Mouse (Mus musculus): Measurements from ENCODE around the gene Gm49358.

Gm49358 gene

GRCm38 (mm10) chr10:86872591-86872990 lies 108.8 kb downstream of the Gm49358 start:
- DNase-seq (ENCODE audit: low read depth, low spot score), result peak; percentile 24

GRCm38 (mm10) chr10:86878721-86879120 lies 114.9 kb downstream of the Gm49358 start:
- DNase-seq (ENCODE audit: low read depth, low spot score), result no peak

- peak; percentile 52 for DNase-seq (ENCODE audit: low read depth, low spot score)
These were observed 116.5 kb downstream of the Gm49358 start for GRCm38 (mm10) chr10:86880071-86880806.

GRCm38 (mm10) chr10:86881448-86881847 lies 117.7 kb downstream of the Gm49358 start:
- DNase-seq (ENCODE audit: low read depth, low spot score), result no peak
